Mouse (Mus musculus) embryo, embryonic 9.5 days (tissue): Measurements from ENCODE around the gene Surf2.
"Not testable (repeated sequence)": the region's sequence is repeated elsewhere in the genome, so short reads cannot be mapped to it uniquely, and the experiment has no call there.

ENCODE experiments used
- DNase-seq: peaks from one replicate; pipeline ENCODE4 v3.0.0-alpha.2; 2017; ENCODE audit errors: extremely low spot score

Surf2 gene

GRCm38 (mm10) chr2:26915927-26916728 lies at the start of gene Surf2, which contains the start of gene Surf1:
Gene Surf2 (plus strand): TSS chr2:26916367.
Gene Surf1 (minus strand): TSS chr2:26916530.
- peak; percentile 79 for DNase-seq

GRCm38 (mm10) chr2:26870666-26871065 lies 45.5 kb upstream of the Surf2 start:
- DNase-seq: no peak

GRCm38 (mm10) chr2:26878571-26878970 lies 37.6 kb upstream of the Surf2 start:
- no peak for DNase-seq

GRCm38 (mm10) chr2:26885541-26885940 lies 30.6 kb upstream of the Surf2 start:
- not testable (repeated sequence) for DNase-seq

GRCm38 (mm10) chr2:26886170-26886569 lies 30.0 kb upstream of the Surf2 start:
- not testable (repeated sequence) for DNase-seq

- no peak for DNase-seq
Observed at GRCm38 (mm10) chr2:26895898-26896297, 20.3 kb upstream of the Surf2 start.

- no peak for DNase-seq
Observed at GRCm38 (mm10) chr2:26900731-26901130, 15.4 kb upstream of the Surf2 start.

GRCm38 (mm10) chr2:26901834-26902400 lies 14.2 kb upstream of the Surf2 start:
- DNase-seq: no peak

GRCm38 (mm10) chr2:26902467-26903220 lies 13.5 kb upstream of the Surf2 start, which contains the start of gene Surf6:
Gene Surf6 (minus strand): TSS chr2:26902879.
- peak; percentile 93 for DNase-seq

- DNase-seq: no peak
Observed at GRCm38 (mm10) chr2:26903311-26903710, 12.9 kb upstream of the Surf2 start.

GRCm38 (mm10) chr2:26905936-26906335 lies 10.2 kb upstream of the Surf2 start:
- no peak for DNase-seq

- no peak for DNase-seq
Observed at GRCm38 (mm10) chr2:26906431-26906830, 9.7 kb upstream of the Surf2 start.

GRCm38 (mm10) chr2:26907109-26907508 lies 9.1 kb upstream of the Surf2 start:
- DNase-seq: no peak

- no peak for DNase-seq
Observed at GRCm38 (mm10) chr2:26908710-26909386, 7.3 kb upstream of the Surf2 start.

- no peak for DNase-seq
Observed at GRCm38 (mm10) chr2:26909387-26909784, 6.8 kb upstream of the Surf2 start.

- DNase-seq: peak; percentile 98
Observed at GRCm38 (mm10) chr2:26910124-26910993, 5.8 kb upstream of the Surf2 start, which contains the start of the genes Med22 and Rpl7a. Gene Med22 (minus strand): TSS chr2:26910677. Gene Rpl7a (plus strand): TSS chr2:26910764.

GRCm38 (mm10) chr2:26910994-26911765 lies 5.0 kb upstream of the Surf2 start:
- no peak for DNase-seq

- DNase-seq: no peak
Observed at GRCm38 (mm10) chr2:26912253-26912770, 3.9 kb upstream of the Surf2 start.

- DNase-seq: no peak
Observed at GRCm38 (mm10) chr2:26913416-26914147, 2.6 kb upstream of the Surf2 start.
